Mouse (Mus musculus): ENCODE measurements around the gene Pop7.

Pop7 gene

DNA sequence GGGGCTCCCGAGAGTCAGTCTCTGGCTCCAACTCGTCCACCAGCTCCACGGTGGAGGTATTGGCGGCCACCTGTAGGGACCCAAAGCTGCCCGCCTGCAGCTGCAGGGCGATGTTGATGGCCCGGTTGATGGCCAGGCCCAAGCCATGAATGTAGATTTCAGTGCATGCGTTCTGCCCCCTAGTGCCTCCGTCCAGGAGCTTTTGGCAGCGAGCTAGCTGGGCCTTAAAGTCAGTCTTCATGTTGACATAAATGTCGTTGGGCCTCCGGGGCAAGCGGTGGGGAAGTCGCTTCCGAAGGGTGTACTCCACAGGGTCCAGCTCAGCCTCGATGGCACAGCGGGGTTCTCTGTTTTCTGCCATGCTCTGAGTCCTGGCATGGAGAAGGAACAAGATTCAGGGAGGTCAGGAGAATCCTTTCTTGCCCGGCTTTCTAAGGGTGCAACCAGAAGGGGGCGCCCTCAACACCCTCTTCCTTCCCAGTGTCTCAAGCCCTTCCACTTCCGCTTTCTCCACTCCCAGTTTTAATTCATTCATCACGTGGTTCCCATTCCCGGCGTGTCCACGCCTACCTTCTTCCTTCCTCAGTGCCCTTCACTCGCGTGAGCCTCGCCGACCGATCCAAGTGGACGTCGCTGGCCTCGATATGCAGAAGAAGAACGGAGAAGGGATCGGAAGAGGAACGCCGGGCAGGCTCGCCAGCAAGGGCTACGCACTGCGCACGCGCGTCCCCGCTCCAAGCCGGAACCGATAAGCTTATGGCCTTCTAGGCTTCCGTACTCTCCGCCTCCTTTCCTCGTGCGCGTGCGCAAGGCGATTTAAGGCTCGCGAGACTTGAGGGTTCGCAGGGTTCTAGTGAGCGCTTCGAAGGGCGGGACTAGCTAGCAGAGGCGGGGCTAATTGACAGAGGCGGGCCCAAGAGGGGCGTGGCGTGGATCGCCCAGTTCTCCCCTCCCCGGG is at the start of gene Pop7:
TSS of gene Pop7 (minus strand) at position 810 of the 958 bp plus-strand sequence.
- peak; percentile 99 to 100 for DNase-seq (ENCODE audit: low spot score in 2 of 2)

- DNase-seq (ENCODE audit: low spot score in 2 of 2), result no peak
Observed at GRCm38 (mm10) chr5:137551119-137551518, 48.8 kb upstream of the Pop7 start.

- no peak for DNase-seq (ENCODE audit: low spot score in 2 of 2)
Observed at GRCm38 (mm10) chr5:137549840-137550239, 47.5 kb upstream of the Pop7 start.

GRCm38 (mm10) chr5:137545596-137545995 is 43.3 kb upstream of the Pop7 start:
- DNase-seq (ENCODE audit: low spot score in 2 of 2), result no peak

- DNase-seq (ENCODE audit: low spot score in 2 of 2), result no peak
Observed at GRCm38 (mm10) chr5:137544926-137545325, 42.6 kb upstream of the Pop7 start.

GRCm38 (mm10) chr5:137541768-137542540 is 39.6 kb upstream of the Pop7 start:
- no peak for DNase-seq (ENCODE audit: low spot score in 2 of 2)

DNA sequence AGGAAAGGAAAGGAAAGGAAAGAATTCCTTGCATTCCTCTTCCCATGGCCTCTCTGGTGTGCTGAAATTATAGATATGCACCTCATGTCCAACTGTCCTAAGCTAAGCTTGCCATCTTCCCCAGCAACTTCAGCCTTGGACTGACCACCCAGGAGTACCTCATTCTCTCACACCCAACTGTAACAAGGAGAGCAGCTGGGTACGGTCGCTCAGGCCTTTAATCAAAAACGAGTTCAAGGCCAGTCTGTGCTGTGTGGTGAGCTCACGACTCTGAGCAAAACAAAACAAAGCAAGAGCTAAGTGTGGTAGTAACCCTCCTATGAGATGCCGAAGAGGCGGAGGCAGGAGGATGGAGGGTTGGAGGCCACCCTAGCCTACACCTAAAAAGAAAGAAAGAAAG is 38.7 kb upstream of the Pop7 start:
- no peak for DNase-seq (ENCODE audit: low spot score in 2 of 2)

DNA sequence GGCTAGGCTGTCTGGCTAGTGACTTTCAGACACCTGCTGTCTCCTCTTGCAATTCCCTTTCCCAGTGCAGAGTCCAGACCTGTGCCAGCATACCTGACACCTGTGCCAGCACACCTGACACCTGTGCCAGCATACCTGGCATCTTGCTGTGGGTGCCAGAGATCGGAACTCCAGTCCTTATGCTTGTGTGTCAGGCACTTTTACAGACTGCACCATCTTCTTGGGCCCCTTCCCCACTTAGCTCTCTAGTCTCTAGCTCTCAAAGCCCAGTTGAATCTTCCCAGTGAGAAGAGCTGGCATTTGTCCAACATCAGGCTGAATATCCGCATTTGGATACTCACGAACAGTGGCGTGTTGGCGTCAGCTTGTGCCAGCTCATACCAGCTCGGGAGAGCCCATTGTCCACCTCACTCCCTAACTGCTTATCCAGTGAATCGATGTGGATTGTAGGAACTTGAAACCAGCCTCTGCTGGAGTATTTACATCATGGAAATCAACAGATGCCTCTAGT is 37.0 kb upstream of the Pop7 start:
- peak in 1 of 2 experiments; percentile 66 for DNase-seq (ENCODE audit: low spot score in 2 of 2)

DNA sequence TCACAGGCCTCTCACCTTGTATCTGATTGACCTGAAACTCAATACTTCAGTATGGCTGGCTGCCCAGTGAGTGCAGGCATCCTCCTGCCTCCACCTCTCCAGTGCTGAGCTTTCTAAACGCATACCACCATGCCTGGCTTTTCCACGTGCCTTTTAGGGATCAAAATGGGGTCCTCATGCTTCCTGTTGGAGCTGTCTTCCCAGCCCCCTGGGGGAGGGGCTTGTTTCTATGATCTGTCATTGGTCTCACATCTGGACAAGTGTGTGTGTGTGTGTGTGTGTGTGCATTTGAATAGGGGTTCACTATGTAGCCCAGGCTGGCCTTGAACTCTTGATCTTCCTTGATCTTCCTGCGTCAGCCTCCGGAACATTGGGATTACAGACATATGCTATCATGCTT is 35.1 kb upstream of the Pop7 start:
- no peak for DNase-seq (ENCODE audit: low spot score in 2 of 2)

GRCm38 (mm10) chr5:137535318-137535717 is 33.0 kb upstream of the Pop7 start:
- no peak for DNase-seq (ENCODE audit: low spot score in 2 of 2)

GRCm38 (mm10) chr5:137534762-137535161 is 32.4 kb upstream of the Pop7 start:
- DNase-seq (ENCODE audit: low spot score in 2 of 2), result no peak

DNA sequence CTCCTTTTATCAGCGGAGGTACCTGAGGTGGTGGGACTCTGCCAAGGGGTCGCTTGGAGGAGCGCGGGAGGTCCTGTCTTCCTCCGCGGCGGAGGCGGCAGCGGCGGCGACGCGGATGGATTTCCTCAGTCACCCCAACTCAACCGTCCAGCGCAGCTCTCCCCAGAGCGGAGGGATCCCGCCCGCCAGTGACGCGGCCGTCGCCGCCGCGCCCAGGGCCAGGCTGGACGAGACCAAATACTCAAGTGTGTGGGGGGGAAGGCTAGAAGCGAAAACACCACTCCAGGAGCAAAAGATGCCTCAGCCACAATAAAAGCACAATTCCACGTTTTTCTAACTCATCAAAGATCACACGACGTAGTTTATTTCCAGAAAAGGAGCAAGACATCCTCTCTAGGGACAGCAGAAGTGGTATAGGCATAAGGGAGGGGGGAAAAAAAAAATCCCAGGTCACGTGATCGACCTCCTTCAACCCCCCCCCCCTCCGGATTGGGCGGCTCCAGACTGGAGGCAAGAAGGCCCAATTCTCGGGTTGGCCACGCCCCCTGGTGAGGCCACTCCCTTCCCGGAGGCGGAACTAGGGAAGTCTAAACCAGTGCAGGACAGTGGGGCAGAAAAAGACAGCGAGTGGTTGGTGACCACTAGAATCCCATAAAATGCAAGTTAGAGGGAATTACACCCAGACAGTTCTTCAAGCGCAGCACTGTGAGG is 31.0 kb upstream of the Pop7 start, which contains the start of the genes Epo and Gnb2:
TSS of gene Epo (minus strand) at position 126 of the 711 bp plus-strand sequence.
TSS of gene Gnb2 (minus strand) at position 394 of the 711 bp plus-strand sequence.
- peak; percentile 90 to 97 for DNase-seq (ENCODE audit: low spot score in 2 of 2)

DNA sequence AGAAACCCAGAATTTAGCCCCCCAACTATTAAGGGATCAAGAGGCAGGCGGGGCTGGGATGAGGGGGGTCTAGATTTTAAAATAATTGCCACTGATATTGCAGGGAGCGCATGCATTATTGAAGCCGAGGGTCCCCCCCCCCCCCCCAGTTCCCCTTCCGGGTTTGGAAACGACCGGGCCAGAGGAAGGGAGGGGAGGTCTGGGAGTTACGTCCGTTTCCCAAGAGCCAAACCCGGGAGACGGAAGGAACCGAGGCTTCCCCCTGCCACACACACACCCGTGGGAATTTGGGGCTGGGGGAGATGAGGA is 30.4 kb upstream of the Pop7 start:
- DNase-seq (ENCODE audit: low spot score in 2 of 2), result no peak

GRCm38 (mm10) chr5:137532131-137532807 is 30.0 kb upstream of the Pop7 start:
- peak in 1 of 2 experiments; percentile 36 for DNase-seq (ENCODE audit: low spot score in 2 of 2)

DNA sequence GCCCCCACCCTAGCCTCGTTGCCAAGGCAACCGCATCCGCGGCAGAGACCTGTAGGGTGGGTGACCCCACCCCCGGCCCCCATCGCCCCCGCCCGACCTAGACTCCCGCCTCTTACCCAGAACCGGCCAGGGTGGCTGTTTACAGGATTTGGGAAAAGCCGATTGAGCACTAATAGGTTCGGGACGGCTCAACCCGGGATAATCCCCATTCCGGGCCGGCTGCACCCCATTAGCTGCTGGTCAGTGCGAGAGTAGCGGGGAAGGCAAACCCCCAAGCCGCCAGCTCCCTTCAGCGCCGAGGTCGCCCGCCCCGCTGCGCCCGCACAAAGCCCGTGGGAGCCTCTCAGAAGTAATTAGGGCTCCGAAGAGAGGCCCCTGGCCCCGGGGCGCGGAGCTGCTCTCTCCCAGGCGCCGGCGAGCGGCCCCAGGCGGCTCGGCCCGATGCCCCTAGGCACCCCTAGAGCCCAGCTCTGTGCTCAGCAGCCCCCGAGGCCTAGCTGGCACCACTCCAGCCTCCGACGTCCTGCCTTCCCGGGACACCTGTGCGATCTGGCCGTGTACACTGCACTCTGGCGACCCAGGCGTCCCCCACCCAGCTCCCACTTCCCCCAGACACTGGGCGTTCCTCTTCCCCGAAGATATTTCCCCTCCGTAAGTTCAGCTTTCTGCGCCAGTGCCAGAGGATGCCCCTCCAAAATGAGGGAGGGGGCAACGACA is 29.3 kb upstream of the Pop7 start:
- DNase-seq (ENCODE audit: low spot score in 2 of 2), result peak in 1 of 2 experiments; percentile 41

- DNase-seq (ENCODE audit: low spot score in 2 of 2), result peak; percentile 80
Observed at GRCm38 (mm10) chr5:137530588-137531413, 28.5 kb upstream of the Pop7 start.

GRCm38 (mm10) chr5:137530075-137530474 is 27.8 kb upstream of the Pop7 start:
- DNase-seq (ENCODE audit: low spot score in 2 of 2), result no peak

GRCm38 (mm10) chr5:137529221-137529995 is 27.1 kb upstream of the Pop7 start:
- peak in 1 of 2 experiments; percentile 35 for DNase-seq (ENCODE audit: low spot score in 2 of 2)

Measured in left cerebral cortex, adult 9 months (tissue).